ENCODE assay signal across 12 mouse cellular contexts in genomic region chr8:83141358-83141757, GRCm38 (mm10). TPM values are rescaled to one million over a fixed set of nuclear protein-coding genes. Genes with fewer than 3 reads are reported as not detected.
DNase-seq lines count a peak whose midpoint lies in the region; ATAC-seq lines count a peak whose summit lies in the region.
"Had no signal": no experiment of that assay in that cellular context is flagged by ENCODE, and none has a peak within 500 bp of the region (broad histone marks: within the 10 kb centered on the region; RNA-seq: fewer than 3 reads in every experiment).

No protein-coding gene starts in this region.

- peak; percentile 38 for DNase-seq in layer of hippocampus, adult 9-11 months
- DNase-seq in layer of hippocampus, postnatal 25 days (ENCODE audit: extremely low spot score in 1 of 2, low spot score in 1 of 2), result no peak
- peak; percentile 56 to 58 for DNase-seq in B cell, adult 2 months
- DNase-seq in left cerebral cortex, adult 18-20 months (ENCODE audit: low spot score in 2 of 2), result no peak
- no peak for DNase-seq in gastrocnemius, adult 8-10 months (ENCODE audit: low spot score in 2 of 2)
- DNase-seq in gastrocnemius, postnatal 25 days, result no peak
- DNase-seq: gastrocnemius, postnatal 10 days; right cerebral cortex, postnatal 14 days; thymus, postnatal 36 days had no signal

- peak; percentile 87 for ATAC-seq in granulocyte monocyte progenitor cell, adult 5-6 weeks (replicated peaks; ENCODE audit: poor library complexity, severe bottlenecking)
- ATAC-seq in megakaryocyte, adult 5-6 weeks (ENCODE audit: poor library complexity, severe bottlenecking), result peak; percentile 83
- ATAC-seq: forebrain, embryonic 15.5 days had no signal

RNA-seq across cellular contexts. Expression of gene Tbc1d9, which starts 23.8 kb away (rescaled TPM):
- 10 to 100 TPM; 66.7 to 70.1 TPM for total RNA-seq in layer of hippocampus, postnatal 25 days (2021)
- 0.30 TPM in 1 of 2 replicates, not detected in the other for total RNA-seq in granulocyte monocyte progenitor cell, adult 5-6 weeks (2014; fragmentation: Nextera tagmentation)
- 0.60 and 1.8 TPM in 2 replicates for total RNA-seq in granulocyte monocyte progenitor cell, adult 5-6 weeks (2017)
- total RNA-seq in megakaryocyte, adult 5-6 weeks (2015), result 6.5 and 9.3 TPM in 2 replicates
- 13.4 and 18.6 TPM in 2 replicates for total RNA-seq in megakaryocyte, adult 5-6 weeks (2017)
- total RNA-seq in left cerebral cortex, adult 18-20 months (2021), result 10 to 100 TPM; 96.2 to 97.5 TPM
- under 1 TPM; 0.22 to 0.63 (median 0.40) TPM for total RNA-seq in gastrocnemius, adult 8-10 months (2022)
- under 1 TPM; 0.87 to 0.96 TPM for total RNA-seq in gastrocnemius, postnatal 25 days (2021)

RNA-seq across cellular contexts. Expression of gene Gm10645, which starts 24.6 kb away (rescaled TPM):
- 1 to 10 TPM; 1.2 TPM for total RNA-seq in layer of hippocampus, postnatal 25 days (2021)
- total RNA-seq in granulocyte monocyte progenitor cell, adult 5-6 weeks (2014; fragmentation: Nextera tagmentation), result not detected in 2 replicates
- total RNA-seq in granulocyte monocyte progenitor cell, adult 5-6 weeks (2017), result not detected in 2 replicates
- 0.29 and 0.89 TPM in 2 replicates for total RNA-seq in megakaryocyte, adult 5-6 weeks (2015)
- total RNA-seq in megakaryocyte, adult 5-6 weeks (2017), result 0.51 TPM in 1 of 2 replicates, not detected in the other
- total RNA-seq in left cerebral cortex, adult 18-20 months (2021), result 1 to 10 TPM; 1.8 to 2.0 TPM
- not detected for total RNA-seq in gastrocnemius, adult 8-10 months (2022)
- total RNA-seq in gastrocnemius, postnatal 25 days (2021), result not detected

Comparison
In these comparisons a context has a peak if more than half of its experiments do, and no peak if none do; other contexts are left out.
1. DNase-seq: peak in layer of hippocampus, adult 9-11 months (single experiment) and B cell, adult 2 months (2 of 2); none in layer of hippocampus, postnatal 25 days (0 of 2), left cerebral cortex, adult 18-20 months (0 of 2), gastrocnemius, adult 8-10 months (0 of 2) and gastrocnemius, postnatal 25 days (single experiment).